Mouse (Mus musculus) kidney, postnatal 14 days (tissue): ENCODE data around the gene Tex35.

Experiments used
- DNase-seq: peaks from one replicate; pipeline ENCODE4 v3.0.0; 2022; ENCODE audit warnings: mixed read lengths

The Tex35 gene

GRCm38 (mm10) chr1:157081076-157081804 lies 27.2 kb downstream of the Tex35 start:
- peak; percentile 46 for DNase-seq

- no peak for DNase-seq
Measured at GRCm38 (mm10) chr1:157080071-157080470, 28.4 kb downstream of the Tex35 start.

- peak; percentile 41 for DNase-seq
Measured at GRCm38 (mm10) chr1:157079384-157080025, 29.0 kb downstream of the Tex35 start.

GRCm38 (mm10) chr1:157076781-157077705 lies 31.4 kb downstream of the Tex35 start:
- peak; percentile 92 for DNase-seq

GRCm38 (mm10) chr1:157076257-157076656 lies 32.2 kb downstream of the Tex35 start:
- DNase-seq, result peak; percentile 88

GRCm38 (mm10) chr1:157074937-157075336 lies 33.5 kb downstream of the Tex35 start:
- DNase-seq, result no peak

GRCm38 (mm10) chr1:157074371-157074770 lies 34.1 kb downstream of the Tex35 start:
- DNase-seq, result no peak

- DNase-seq, result peak; percentile 32
Measured at GRCm38 (mm10) chr1:157073592-157073991, 34.9 kb downstream of the Tex35 start.

- no peak for DNase-seq
Measured at GRCm38 (mm10) chr1:157069181-157069828, 39.2 kb downstream of the Tex35 start.

GRCm38 (mm10) chr1:157068316-157068715 lies 40.2 kb downstream of the Tex35 start:
- no peak for DNase-seq

GRCm38 (mm10) chr1:157065819-157066730 lies 42.4 kb downstream of the Tex35 start:
- no peak for DNase-seq

- peak; percentile 41 for DNase-seq
Measured at GRCm38 (mm10) chr1:157063318-157064115, 45.0 kb downstream of the Tex35 start.

- DNase-seq, result no peak
Measured at GRCm38 (mm10) chr1:157062445-157062825, 46.0 kb downstream of the Tex35 start.

GRCm38 (mm10) chr1:157061800-157062444 lies 46.6 kb downstream of the Tex35 start:
- DNase-seq, result no peak

- DNase-seq, result no peak
Measured at GRCm38 (mm10) chr1:157061170-157061569, 47.3 kb downstream of the Tex35 start.

GRCm38 (mm10) chr1:157060441-157061135 lies 47.9 kb downstream of the Tex35 start:
- no peak for DNase-seq

GRCm38 (mm10) chr1:157055901-157056300 lies 52.6 kb downstream of the Tex35 start:
- DNase-seq, result no peak

GRCm38 (mm10) chr1:157055288-157055831 lies 53.1 kb downstream of the Tex35 start:
- no peak for DNase-seq

GRCm38 (mm10) chr1:157054659-157055058 lies 53.8 kb downstream of the Tex35 start:
- DNase-seq, result no peak
